Mouse (Mus musculus) lung, postnatal 0 days (tissue): ENCODE measurements around the gene Tff2. TPM values are rescaled to one million over a fixed set of nuclear protein-coding genes. Genes with fewer than 3 reads are reported as not detected.

Experiments used
- ATAC-seq: fragments of 200-750 bp; cut with Nextera tagmentation; 2 replicates; pipeline ENCODE4 v1.8.0; 2017; ENCODE audit warnings: moderate library complexity
- DNase-seq: peaks from one replicate; pipeline ENCODE4 v3.0.0-alpha.2; 2016; ENCODE audit warnings: low spot score
- H3K27ac ChIP-seq: fragments of 300-500 bp; sonication (generic); 2 replicates; pipeline ENCODE4 v1.5.1; 2014; ENCODE audit warnings: antibody characterized with exemption, mild to moderate bottlenecking, low read length, mixed read lengths
- H3K27me3 ChIP-seq: fragments of 300-500 bp; sonication (generic); replicated peaks from 2 replicates; pipeline ENCODE4 v1.6.1; 2014; ENCODE audit warnings: low read length, mixed read lengths; ENCODE audit not compliant: insufficient read depth
- H3K36me3 ChIP-seq: fragments of 300-500 bp; sonication (generic); 2 replicates; pipeline ENCODE4 v1.6.1; 2014; ENCODE audit warnings: low read length, mixed read lengths; ENCODE audit not compliant: insufficient read depth
- H3K4me1 ChIP-seq: fragments of 300-500 bp; sonication (generic); 2 replicates; pipeline ENCODE4 v1.6.1; 2014; ENCODE audit warnings: antibody characterized with exemption, low read depth, low read length, mixed read lengths; ENCODE audit not compliant: insufficient read depth
- H3K4me2 ChIP-seq: fragments of 300-500 bp; sonication (generic); replicated peaks from 2 replicates; pipeline ENCODE4 v1.6.1; 2014; ENCODE audit warnings: low read depth, mild to moderate bottlenecking, low read length, moderate library complexity, mixed read lengths
- H3K4me3 ChIP-seq: fragments of 300-500 bp; sonication (generic); 2 replicates; pipeline ENCODE4 v1.5.1; 2014; ENCODE audit warnings: low read depth, low read length
- H3K9ac ChIP-seq: fragments of 300-500 bp; sonication (generic); replicated peaks from 2 replicates; pipeline ENCODE4 v1.6.1; 2014; ENCODE audit warnings: low read depth, mild to moderate bottlenecking
- H3K9me3 ChIP-seq: fragments of 300-500 bp; sonication (generic); 2 replicates; pipeline ENCODE4 v1.6.1; 2016; ENCODE audit warnings: low read length, mixed read lengths
- CTCF ChIP-seq: IDR thresholded peaks from 2 replicates; pipeline ENCODE4 v1.5.1; 2016; ENCODE audit warnings: antibody characterized with exemption, mild to moderate bottlenecking
- EP300 ChIP-seq: IDR thresholded peaks from 2 replicates; pipeline ENCODE4 v1.6.1; 2016; ENCODE audit warnings: antibody characterized with exemption, mild to moderate bottlenecking, control low read depth
- WGBS: fragments of 180-500 bp; shearing (Covaris S2); extraction: QIAGEN DNeasy Blood & Tissue Kit; methylation state at CpG from one replicate; pipeline ENCODE4 v1.1.7; 2014; 5-methylcytosine and 5-hydroxymethylcytosine counted together
- polyA plus RNA-seq: library from polyadenylated mRNA; unstranded; fragments of >200 nt; fragmentation: Nextera tagmentation; extraction: Ambion mirVana; gene quantifications from 2 replicates; pipeline ENCODE4 v1.2.1, GENCODE M21; 2015

Gene Tff2
- polyA plus RNA-seq, 1 experiment from 2014 or later: 0.21 TPM

DNA sequence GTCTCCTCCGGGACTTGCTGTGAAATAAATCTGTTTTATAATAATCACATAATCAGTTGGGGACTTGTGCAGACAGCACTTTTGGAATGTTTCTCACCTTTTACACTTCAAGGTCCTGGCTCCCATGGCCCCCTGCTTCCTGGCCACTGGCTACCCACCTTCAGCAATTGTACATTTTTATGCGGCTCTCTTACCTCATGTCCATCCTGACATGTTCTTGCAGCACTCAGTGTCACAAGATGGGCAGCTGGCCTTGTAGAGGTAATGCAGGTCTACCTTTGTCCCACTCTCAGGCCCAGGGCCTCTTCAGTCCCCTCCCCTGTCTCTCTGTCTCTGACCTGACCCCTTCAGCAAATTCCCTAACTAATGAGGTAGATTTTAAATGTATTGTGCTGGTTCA is 47.2 kb downstream of the Tff2 start:
- TF ChIP-seq EP300 (no peak), CTCF (no peak)
- no peaks in the 10 kb centered on the region; the same call in none of the 2 replicates for H3K36me3 ChIP-seq
- H3K4me2 ChIP-seq: no peak overlapping the region
- H3K9ac ChIP-seq: no peak overlapping the region
- no peak overlapping the region for H3K4me3 ChIP-seq
- 94% methylated on average over 2 of the region's 2 CpGs for WGBS
- DNase-seq (no peak), ATAC-seq (no peak)
- no peaks in the 10 kb centered on the region for H3K9me3 ChIP-seq
- no peaks in the 10 kb centered on the region for H3K4me1 ChIP-seq
- H3K27ac ChIP-seq: no peak overlapping the region
- no peaks in the 10 kb centered on the region for H3K27me3 ChIP-seq

DNA sequence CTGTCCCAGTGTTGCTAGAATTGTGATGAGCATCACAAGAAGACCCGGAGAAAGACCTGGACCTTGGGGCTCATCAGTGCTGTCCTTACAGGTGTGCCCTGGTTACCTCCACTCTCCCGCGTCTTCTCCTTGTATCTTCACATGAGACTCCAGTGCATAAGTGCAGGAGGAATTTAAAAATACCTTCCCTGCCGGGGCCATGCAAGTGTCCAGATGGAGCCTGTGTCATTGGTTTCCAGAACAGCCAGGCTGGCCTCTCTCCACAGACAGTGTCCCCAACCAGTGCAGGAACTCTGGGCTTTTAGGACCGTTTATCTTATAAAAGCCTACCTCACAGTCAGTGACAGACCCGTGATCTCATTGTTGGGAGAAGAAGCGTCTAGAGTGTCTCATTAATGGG is 48.5 kb downstream of the Tff2 start:
- no peaks in the 10 kb centered on the region for H3K9me3 ChIP-seq
- no peak overlapping the region for H3K4me3 ChIP-seq
- ATAC-seq (no peak), DNase-seq (no peak)
- TF ChIP-seq CTCF (no peak), EP300 (no peak)
- H3K27me3 ChIP-seq: no peaks in the 10 kb centered on the region
- 74% methylated on average over 7 of the region's 7 CpGs for WGBS
- no peak overlapping the region for H3K9ac ChIP-seq
- H3K4me2 ChIP-seq: no peak overlapping the region
- H3K27ac ChIP-seq: no peak overlapping the region
- no peaks in the 10 kb centered on the region; the same call in none of the 2 replicates for H3K36me3 ChIP-seq
- no peaks in the 10 kb centered on the region; the same call in 1 of the 2 replicates for H3K4me1 ChIP-seq

DNA sequence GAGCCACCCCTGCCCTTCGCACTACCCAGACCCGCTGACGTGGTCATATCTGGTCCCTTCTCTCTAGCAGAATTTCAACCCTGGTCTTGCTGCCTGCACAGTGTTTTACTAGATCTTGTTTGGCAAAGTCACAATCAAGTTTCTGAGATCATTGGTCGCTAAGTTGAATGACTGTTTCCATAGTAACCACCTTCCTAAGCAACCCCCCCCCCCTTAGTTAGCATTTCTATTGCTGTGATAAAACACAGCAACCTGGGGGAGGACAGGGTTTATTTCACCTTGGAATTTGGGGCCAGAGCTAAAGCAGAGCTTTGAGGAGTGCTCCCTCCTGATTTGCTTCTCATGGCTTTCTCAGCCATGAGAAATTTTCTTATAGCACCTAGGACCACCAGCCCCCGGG is 49.3 kb downstream of the Tff2 start:
- H3K36me3 ChIP-seq: no peaks in the 10 kb centered on the region; the same call in none of the 2 replicates
- no peak overlapping the region for H3K27ac ChIP-seq
- peaks cover under 1% of the 10 kb centered on the region; the same call in 1 of the 2 replicates for H3K4me1 ChIP-seq
- DNase-seq (no peak), ATAC-seq (no peak)
- H3K4me2 ChIP-seq: no peak overlapping the region
- no peaks in the 10 kb centered on the region for H3K27me3 ChIP-seq
- H3K9ac ChIP-seq: no peak overlapping the region
- WGBS: 66% methylated on average over 5 of the region's 5 CpGs
- TF ChIP-seq EP300 (no peak), CTCF (no peak)
- H3K9me3 ChIP-seq: no peaks in the 10 kb centered on the region
- H3K4me3 ChIP-seq: no peak overlapping the region

Other genes starting within 250 kb of the Tff2 start
- gene Glp1r, start 242.5 kb downstream of the Tff2 start, polyA plus RNA-seq: 17.8 and 19.9 TPM in 2 replicates
- gene Umodl1, start 189.6 kb downstream of the Tff2 start, polyA plus RNA-seq: not detected in 2 replicates
- 26.9 and 35.3 TPM in 2 replicates for gene Abcg1, start 86.6 kb downstream of the Tff2 start, polyA plus RNA-seq
- not detected in 2 replicates for gene Tff3, start 14.6 kb downstream of the Tff2 start, polyA plus RNA-seq
- not detected in 2 replicates for gene Tff1, start 21.0 kb upstream of the Tff2 start, polyA plus RNA-seq
- gene Tmprss3, start 54.7 kb upstream of the Tff2 start, polyA plus RNA-seq: not detected in 2 replicates
- gene Ubash3a, start 63.6 kb upstream of the Tff2 start, polyA plus RNA-seq: 0.11 and 0.38 TPM in 2 replicates
- 21.4 and 25.2 TPM in 2 replicates for gene Rsph1, start 133.1 kb upstream of the Tff2 start, polyA plus RNA-seq
- 25.2 and 33.9 TPM in 2 replicates for gene Slc37a1, start 142.5 kb upstream of the Tff2 start, polyA plus RNA-seq
- gene Pde9a, start 241.9 kb upstream of the Tff2 start, polyA plus RNA-seq: 44.1 and 44.2 TPM in 2 replicates